Mouse (Mus musculus) embryonic fibroblast, embryonic 13.5 days (primary cell): ENCODE results near the gene Mroh2a. TPM values are rescaled to one million over a fixed set of nuclear protein-coding genes. Genes with fewer than 3 reads are reported as not detected.

ENCODE experiments used
- H3K27ac ChIP-seq: 2 replicates; pipeline ENCODE4 v1.5.1; 2012; ENCODE audit warnings: low read length, control low read depth, inconsistent platforms; ENCODE audit not compliant: insufficient read depth
- H3K4me1 ChIP-seq: 2 replicates; pipeline ENCODE4 v1.6.1; 2011; ENCODE audit warnings: low read length; ENCODE audit not compliant: control insufficient read depth, insufficient read depth
- H3K4me3 ChIP-seq: 2 replicates; pipeline ENCODE4 v1.5.1; 2011; ENCODE audit warnings: mild to moderate bottlenecking, control low read depth, low read length; ENCODE audit not compliant: insufficient read depth
- CTCF ChIP-seq: IDR thresholded peaks from 2 replicates; pipeline ENCODE4 v1.5.1; 2011; ENCODE audit warnings: mild to moderate bottlenecking, control low read depth, low read length, moderate library complexity, borderline replicate concordance; ENCODE audit not compliant: insufficient read depth
- POLR2A ChIP-seq: IDR thresholded peaks from 2 replicates; pipeline ENCODE4 v1.6.1; 2011; ENCODE audit warnings: low read depth, mild to moderate bottlenecking, control low read depth, low read length, moderate library complexity
- polyA plus RNA-seq: library from polyadenylated mRNA; stranded (reverse); fragments of >200 nt; gene quantifications from 2 replicates; pipeline ENCODE4 v1.2.4, GENCODE M21; 2011; ENCODE audit warnings: low read depth; ENCODE audit not compliant: missing spikeins, insufficient read length

Gene Mroh2a
- polyA plus RNA-seq, 1 experiment: not detected

GRCm38 (mm10) chr1:88246386-88246785 lies 19.6 kb downstream of the Mroh2a start:
- no peak overlapping the region for H3K4me3 ChIP-seq
- H3K4me1 ChIP-seq: no peaks in the 10 kb centered on the region
- no peak overlapping the region for H3K27ac ChIP-seq
- no peak for TF ChIP-seq CTCF
- TF ChIP-seq POLR2A: no peak

GRCm38 (mm10) chr1:88247660-88248059 lies 20.9 kb downstream of the Mroh2a start:
- Histone ChIP-seq H3K4me1 (no peaks in the 10 kb centered on the region), H3K4me3 (no peak overlapping the region), H3K27ac (no peak overlapping the region)
- TF ChIP-seq CTCF: no peak
- TF ChIP-seq POLR2A: no peak

DNA sequence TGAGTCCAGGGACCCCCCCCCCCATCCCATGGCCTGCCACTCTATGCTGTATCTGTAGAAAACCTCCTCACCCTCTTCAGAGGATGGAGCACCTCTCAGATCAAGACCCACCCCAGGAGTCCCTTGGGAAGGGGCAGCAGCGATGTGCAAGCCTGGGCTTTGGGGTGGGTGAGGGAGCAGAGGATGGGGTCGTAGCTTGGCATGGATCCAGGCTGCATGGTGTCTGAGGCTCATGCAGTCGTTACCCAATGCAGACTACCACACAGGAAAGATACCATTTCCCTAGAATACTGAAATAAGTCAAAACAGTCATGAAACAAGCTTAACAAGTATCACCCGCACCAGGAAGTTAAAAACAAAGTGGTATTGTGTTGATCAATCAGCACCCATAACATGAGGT lies 21.9 kb downstream of the Mroh2a start:
- Histone ChIP-seq H3K4me3 (no peak overlapping the region), H3K27ac (no peak overlapping the region), H3K4me1 (no peaks in the 10 kb centered on the region)
- TF ChIP-seq POLR2A: no peak
- TF ChIP-seq CTCF: no peak

- no peak for TF ChIP-seq CTCF
- TF ChIP-seq POLR2A: no peak
- no peak overlapping the region for H3K4me3 ChIP-seq
- no peak overlapping the region for H3K27ac ChIP-seq
- H3K4me1 ChIP-seq: no peaks in the 10 kb centered on the region
Measured at GRCm38 (mm10) chr1:88249596-88249995, 22.8 kb downstream of the Mroh2a start.

GRCm38 (mm10) chr1:88250023-88250422 lies 23.2 kb downstream of the Mroh2a start:
- no peak for TF ChIP-seq POLR2A
- no peak for TF ChIP-seq CTCF
- no peaks in the 10 kb centered on the region for H3K4me1 ChIP-seq
- H3K27ac ChIP-seq: no peak overlapping the region
- H3K4me3 ChIP-seq: no peak overlapping the region

DNA sequence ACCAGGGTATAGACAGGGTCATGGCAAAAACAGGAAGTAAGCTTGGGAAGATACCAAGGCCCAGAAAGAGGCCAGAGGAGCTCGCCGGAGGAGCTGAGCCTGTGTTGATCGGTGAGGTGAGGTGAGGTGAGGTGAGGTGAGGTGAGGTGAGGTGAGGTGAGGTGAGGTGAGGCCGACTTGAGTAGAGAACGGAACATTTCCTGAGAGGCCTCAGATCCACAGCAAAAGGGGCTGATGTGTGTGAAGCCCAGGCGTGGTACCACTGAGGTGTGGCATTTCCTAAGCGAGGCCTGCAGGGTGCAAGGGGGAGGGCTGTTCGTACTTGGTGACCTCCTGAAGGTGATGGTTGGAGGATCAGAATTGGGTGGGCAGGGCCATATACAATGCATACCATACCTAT lies 26.3 kb downstream of the Mroh2a start:
- H3K4me1 ChIP-seq: no peaks in the 10 kb centered on the region
- H3K4me3 ChIP-seq: no peak overlapping the region
- no peak for TF ChIP-seq POLR2A
- TF ChIP-seq CTCF: no peak
- H3K27ac ChIP-seq: no peak overlapping the region

DNA sequence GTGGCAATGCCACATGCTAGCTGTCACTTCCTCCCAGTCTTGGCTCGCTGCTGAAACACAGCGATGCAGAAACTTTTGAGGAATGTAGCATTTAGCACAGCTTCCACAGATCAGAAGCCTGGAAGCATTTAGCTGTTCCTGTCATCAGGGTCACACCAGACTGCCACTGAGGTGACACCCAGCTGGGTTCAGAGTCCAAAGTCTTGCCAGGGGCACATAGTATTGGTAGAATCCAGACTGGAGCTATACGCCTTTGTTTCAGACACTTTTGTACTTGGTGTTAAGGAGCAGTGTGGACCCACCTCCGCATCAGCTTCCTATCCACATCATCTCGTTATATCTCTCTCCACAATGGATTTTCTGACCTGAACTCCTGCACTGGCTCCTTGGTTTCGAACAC lies 26.8 kb downstream of the Mroh2a start:
- Histone ChIP-seq H3K4me1 (no peaks in the 10 kb centered on the region), H3K4me3 (no peak overlapping the region), H3K27ac (no peak overlapping the region)
- TF ChIP-seq CTCF: no peak
- no peak for TF ChIP-seq POLR2A

- no peak overlapping the region for H3K4me3 ChIP-seq
- no peaks in the 10 kb centered on the region for H3K4me1 ChIP-seq
- TF ChIP-seq CTCF (no peak), POLR2A (no peak)
- no peak overlapping the region for H3K27ac ChIP-seq
Measured at GRCm38 (mm10) chr1:88254793-88255465, 28.1 kb downstream of the Mroh2a start.

GRCm38 (mm10) chr1:88255466-88255857 lies 28.7 kb downstream of the Mroh2a start:
- Histone ChIP-seq H3K27ac (no peak overlapping the region), H3K4me1 (no peaks in the 10 kb centered on the region), H3K4me3 (no peak overlapping the region)
- no peak for TF ChIP-seq POLR2A

DNA sequence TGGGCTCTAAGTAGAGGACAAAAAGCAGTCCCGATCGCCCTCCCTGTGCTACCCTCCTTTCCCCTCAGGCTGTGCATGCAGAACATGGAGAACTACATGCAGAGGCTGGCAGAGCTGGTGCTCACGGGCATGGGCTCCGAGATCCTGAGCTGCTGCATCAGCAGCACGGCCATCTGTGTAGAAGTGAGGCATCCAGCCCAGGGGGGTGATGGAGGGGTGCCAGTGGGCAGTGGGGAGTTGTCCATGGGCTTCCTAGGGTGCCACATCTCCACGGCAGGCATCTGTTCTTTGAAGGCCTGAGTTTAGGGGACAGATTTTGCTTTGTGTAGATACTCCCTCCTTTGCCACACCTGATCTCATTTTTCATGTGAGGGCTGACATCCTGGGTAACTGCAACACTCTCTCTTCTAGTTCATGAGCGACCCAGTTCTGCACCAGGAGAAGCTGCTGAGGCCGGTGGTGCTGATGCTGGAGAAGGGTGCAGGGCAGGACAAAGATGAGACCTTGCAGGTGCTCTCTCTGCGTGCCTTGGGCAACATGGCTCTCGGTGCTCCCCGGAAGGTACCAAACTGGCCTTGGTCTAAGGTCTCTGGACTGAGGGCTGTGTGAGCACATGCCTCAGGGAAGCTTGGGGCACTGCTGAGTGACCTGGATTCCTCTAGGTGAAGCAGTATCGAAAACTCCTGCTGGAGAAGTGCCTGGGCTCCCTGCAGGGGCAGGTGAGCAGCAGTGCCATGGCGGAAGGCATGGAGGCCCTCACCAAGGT lies 29.4 kb downstream of the Mroh2a start:
- H3K27ac ChIP-seq: no peak overlapping the region
- no peak for TF ChIP-seq POLR2A
- TF ChIP-seq CTCF: no peak
- no peak overlapping the region for H3K4me3 ChIP-seq

More for the DNA sequence above, 29.4 kb downstream of the Mroh2a start:
- H3K4me1 ChIP-seq: no peaks in the 10 kb centered on the region
